8 mouse cellular contexts compared by ENCODE assay signal in the genomic region with DNA sequence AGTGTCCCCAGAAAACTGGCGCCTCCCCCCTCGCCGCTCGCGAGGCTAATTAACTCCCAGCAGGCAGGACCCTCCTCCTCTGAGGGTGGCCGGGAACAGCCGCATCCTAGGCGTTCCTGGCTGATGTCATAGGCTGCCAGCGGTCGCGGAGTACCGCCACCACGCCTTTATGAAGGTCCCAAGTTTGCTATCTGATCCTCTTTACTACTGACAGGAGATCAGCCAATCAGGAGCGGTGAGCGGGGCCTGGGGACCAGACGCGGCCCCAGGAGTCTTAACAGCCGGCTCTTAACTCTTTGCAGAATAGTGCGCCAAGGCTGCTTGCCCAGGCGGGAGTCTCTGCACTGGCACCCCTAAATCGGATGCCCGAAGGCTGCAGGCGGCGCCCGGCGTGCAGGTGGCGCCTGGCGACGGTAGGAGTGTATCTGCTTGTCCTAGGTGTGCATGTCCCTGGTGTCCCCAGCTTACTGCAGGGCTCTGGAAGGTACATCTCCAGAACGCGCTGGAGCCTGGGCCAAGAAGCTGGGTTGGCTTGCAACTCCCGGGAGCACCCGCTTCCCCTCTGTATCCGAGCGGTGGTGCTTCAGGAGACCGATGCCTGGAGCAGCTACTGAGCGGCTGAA. TPM values are rescaled to one million over a fixed set of nuclear protein-coding genes. Genes with fewer than 3 reads are reported as not detected.
A peak's percentile ranks its signal among the peaks of the same experiment; 100 is the strongest.
DNase-seq lines count a peak whose midpoint lies in the region; ATAC-seq and TF ChIP-seq lines count a peak whose summit lies in the region.

A gene (minus strand): TSS at position 139 of the 623 bp plus-strand sequence.

- DNase-seq in adrenal gland, adult 2 months, result peak; percentile 30
- DNase-seq in adrenal gland, postnatal 4 days (ENCODE audit: low spot score in 2 of 2), result no peak
- peak; percentile 82 for DNase-seq in heart, postnatal 4 days
- DNase-seq in retina, postnatal 1 day, result peak; percentile 79
- no peak for DNase-seq in left cerebral cortex, adult 8-10 months (ENCODE audit: low spot score in 2 of 2)

- no peak within 1 kb of the TSS for H3K27ac ChIP-seq in ES-Bruce4 (ENCODE audit: insufficient read depth, low read length)
- H3K27ac ChIP-seq in embryonic fibroblast, embryonic 13.5 days (ENCODE audit: insufficient read depth, low read length), result no peak within 1 kb of the TSS
- H3K27ac ChIP-seq in liver, embryonic 15.5 days (replicated peaks), result no peak within 1 kb of the TSS

- no peak within 1 kb of the TSS for H3K9ac ChIP-seq in ES-Bruce4 (ENCODE audit: low read depth, poor library complexity, severe bottlenecking)
- H3K9ac ChIP-seq in liver, embryonic 15.5 days, result no peak within 1 kb of the TSS

- H3K4me1 ChIP-seq in ES-Bruce4 (ENCODE audit: control insufficient read depth, insufficient read depth, low read length), result no peaks in the 10 kb centered on the region
- 0 out of 2 replicates have a peak, but pooled peaks cover 2% of the 10 kb centered on the region for H3K4me1 ChIP-seq in embryonic fibroblast, embryonic 13.5 days (ENCODE audit: control insufficient read depth, insufficient read depth, low read length)
- H3K4me1 ChIP-seq in liver, embryonic 15.5 days (replicated peaks), result no peaks in the 10 kb centered on the region

- H3K27me3 ChIP-seq in ES-Bruce4 (ENCODE audit: control insufficient read depth, insufficient read depth, low read length, poor library complexity, severe bottlenecking), result no peaks in the 10 kb centered on the region; the same call in 1 of the 2 replicates
- peaks cover 31% of the 10 kb centered on the region for H3K27me3 ChIP-seq in liver, embryonic 15.5 days

- H3K36me3 ChIP-seq in ES-Bruce4 (ENCODE audit: control insufficient read depth, insufficient read depth, low read length, poor library complexity, severe bottlenecking), result no peaks in the 10 kb centered on the region
- H3K36me3 ChIP-seq in liver, embryonic 15.5 days (replicated peaks), result no peaks in the 10 kb centered on the region

- peak within 1 kb of the TSS; percentile 20; the same call in 1 of the 2 replicates for H3K4me2 ChIP-seq in liver, embryonic 15.5 days

- no peak for ATAC-seq in liver, embryonic 15.5 days (ENCODE audit: insufficient read depth)

- peak within 1 kb of the TSS; percentile 48 for H3K4me3 ChIP-seq in ES-Bruce4 (ENCODE audit: low read depth, low read length)
- H3K4me3 ChIP-seq in embryonic fibroblast, embryonic 13.5 days (ENCODE audit: insufficient read depth, low read length), result peak within 1 kb of the TSS; percentile 28
- no peak within 1 kb of the TSS for H3K4me3 ChIP-seq in liver, embryonic 15.5 days (replicated peaks)

- TF ChIP-seq POLR2A in ES-Bruce4 (IDR thresholded peaks at IDR 0.05; ENCODE audit: insufficient read depth, low read length), result no peak
- no peak for TF ChIP-seq POLR2A in embryonic fibroblast, embryonic 13.5 days (IDR thresholded peaks at IDR 0.05; ENCODE audit: low read depth, low read length)

- no peak for TF ChIP-seq EP300 in ES-Bruce4 (IDR thresholded peaks at IDR 0.05; ENCODE audit: insufficient read depth, low read depth, low read length)

- H3K9me3 ChIP-seq in ES-Bruce4 (replicated peaks; ENCODE audit: control insufficient read depth, insufficient read depth, low read length, poor library complexity, severe bottlenecking), result no peaks in the 10 kb centered on the region
- no peaks in the 10 kb centered on the region for H3K9me3 ChIP-seq in liver, embryonic 15.5 days (replicated peaks)

- WGBS in liver, embryonic 15.5 days (ENCODE audit: insufficient replicate concordance), result 1% methylated on average over 37 of the region's 37 CpGs

- TF ChIP-seq CTCF in ES-Bruce4 (IDR thresholded peaks at IDR 0.05; ENCODE audit: low read depth, low read length), result no peak
- no peak for TF ChIP-seq CTCF in embryonic fibroblast, embryonic 13.5 days (IDR thresholded peaks at IDR 0.05; ENCODE audit: borderline replicate concordance, insufficient read depth, low read length)

RNA-seq across cellular contexts. Expression of the gene that starts here (rescaled TPM):
- total RNA-seq in adrenal gland, adult 2 months (2021), result under 1 TPM; 0.24 to 0.46 TPM
- polyA plus RNA-seq in adrenal gland, adult 2 months (2012; rRNA removed), result 0.31 and 0.36 TPM in 2 replicates
- 1 to 10 TPM in 1 of 2 experiments, under 1 TPM in 1; 0.99 to 2.7 TPM for total RNA-seq in adrenal gland, postnatal 4 days (2021)
- 0.65 and 0.94 TPM in 2 replicates for polyA plus RNA-seq in ES-Bruce4 (2011; ENCODE audit: insufficient read depth, insufficient read length, low read depth, missing spikeins)
- 0.79 and 1.1 TPM in 2 replicates for polyA plus RNA-seq in embryonic fibroblast, embryonic 13.5 days (2011; ENCODE audit: insufficient read length, low read depth, missing spikeins)
- 100 to 1,000 TPM; 113 to 131 TPM for total RNA-seq in heart, postnatal 4 days (2021)
- polyA plus RNA-seq in liver, embryonic 15.5 days (2015; fragmentation: Nextera tagmentation; extraction: Ambion mirVana), result 0.05 and 0.06 TPM in 2 replicates
- under 1 TPM; 0.41 to 0.74 (median 0.57) TPM for total RNA-seq in left cerebral cortex, adult 8-10 months (2022)

Comparison
In these comparisons a context has a peak if more than half of its experiments do, and no peak if none do; other contexts are left out.
1. RNA of the gene that starts here (total RNA-seq): 113 to 131 TPM in heart, postnatal 4 days; 0.99 to 2.7 TPM in adrenal gland, postnatal 4 days, 0.41 to 0.74 TPM in left cerebral cortex, adult 8-10 months and 0.24 to 0.46 TPM in adrenal gland, adult 2 months; every median in the first group is over 10 times any median in the second.
2. Peak in DNase-seq in adrenal gland, adult 2 months; RNA of the gene not detected or under 1 TPM.
3. DNase-seq: peak in heart, postnatal 4 days (single experiment) and retina, postnatal 1 day (single experiment); none in adrenal gland, postnatal 4 days (0 of 2) and left cerebral cortex, adult 8-10 months (0 of 2).